Mouse (Mus musculus) erythroblast, embryonic 14.5 days (primary cell): ENCODE results near the gene Efs. TPM values are rescaled to one million over a fixed set of nuclear protein-coding genes. Genes with fewer than 3 reads are reported as not detected.
"Not testable (repeated sequence)": the region's sequence is repeated elsewhere in the genome, so short reads cannot be mapped to it uniquely, and the experiment has no call there.

ENCODE experiments used
- H3K27me3 ChIP-seq: 2 replicates; pipeline ENCODE4 v1.6.1; 2012; ENCODE audit warnings: inconsistent platforms; ENCODE audit not compliant: control insufficient read depth
- H3K36me3 ChIP-seq: 2 replicates; pipeline ENCODE4 v1.6.1; 2012; ENCODE audit warnings: mild to moderate bottlenecking, inconsistent platforms; ENCODE audit not compliant: control insufficient read depth
- H3K4me1 ChIP-seq: 2 replicates; pipeline ENCODE4 v1.6.1; 2012; ENCODE audit warnings: inconsistent platforms; ENCODE audit not compliant: control insufficient read depth
- H3K4me3 ChIP-seq: replicated peaks from 2 replicates; pipeline ENCODE3; 2012; ENCODE audit warnings: moderate library complexity, mild to moderate bottlenecking, inconsistent platforms
- H3K9me3 ChIP-seq: 2 replicates; pipeline ENCODE4 v1.6.1; 2012; ENCODE audit warnings: low read length, inconsistent platforms, mixed read lengths; ENCODE audit not compliant: control insufficient read depth
- GATA1 ChIP-seq: IDR thresholded peaks from 2 replicates; pipeline ENCODE4 v1.6.1; 2012; ENCODE audit warnings: low read length, inconsistent platforms, mixed read lengths
- TAL1 ChIP-seq: IDR thresholded peaks from 3 replicates; pipeline ENCODE4 v1.6.1; 2012; ENCODE audit warnings: low read length, inconsistent platforms, mixed read lengths
- polyA plus RNA-seq: library from polyadenylated mRNA; stranded (reverse); fragments of >175 nt; gene quantifications from 2 replicates; pipeline ENCODE4 v1.2.3, GENCODE M21; 2012

The Efs gene
- polyA plus RNA-seq, 1 experiment, result not detected

- Histone ChIP-seq H3K36me3 (no peaks in the 10 kb centered on the region), H3K27me3 (no peaks in the 10 kb centered on the region), H3K4me3 (no peak overlapping the region), H3K9me3 (no peaks in the 10 kb centered on the region), H3K4me1 (no peaks in the 10 kb centered on the region)
- TF ChIP-seq TAL1, result no peak
- TF ChIP-seq GATA1, result no peak
Observed at GRCm38 (mm10) chr14:54962714-54963113, 36.8 kb upstream of the Efs start.

GRCm38 (mm10) chr14:54961487-54961886, 35.6 kb upstream of the Efs start:
- Histone ChIP-seq H3K27me3 (no peaks in the 10 kb centered on the region), H3K4me1 (no peaks in the 10 kb centered on the region), H3K4me3 (no peak overlapping the region), H3K36me3 (no peaks in the 10 kb centered on the region), H3K9me3 (no peaks in the 10 kb centered on the region)
- TF ChIP-seq GATA1, result no peak
- no peak for TF ChIP-seq TAL1

GRCm38 (mm10) chr14:54960769-54961168, 34.8 kb upstream of the Efs start:
- Histone ChIP-seq H3K36me3 (no peaks in the 10 kb centered on the region), H3K27me3 (no peaks in the 10 kb centered on the region), H3K4me1 (no peaks in the 10 kb centered on the region), H3K9me3 (no peaks in the 10 kb centered on the region), H3K4me3 (no peak overlapping the region)
- TF ChIP-seq GATA1 (no peak), TAL1 (no peak)

- H3K36me3 ChIP-seq, H3K4me3 ChIP-seq, H3K9me3 ChIP-seq, H3K4me1 ChIP-seq, H3K27me3 ChIP-seq: not testable (repeated sequence)
Observed at GRCm38 (mm10) chr14:54959853-54960613, 34.1 kb upstream of the Efs start.

GRCm38 (mm10) chr14:54959197-54959596, 33.3 kb upstream of the Efs start:
- TF ChIP-seq GATA1 (no peak), TAL1 (no peak)
- H3K27me3 ChIP-seq, result no peaks in the 10 kb centered on the region

GRCm38 (mm10) chr14:54958503-54958902, 32.6 kb upstream of the Efs start:
- no peak overlapping the region for H3K4me3 ChIP-seq
- H3K4me1 ChIP-seq, result no peaks in the 10 kb centered on the region
- no peaks in the 10 kb centered on the region for H3K36me3 ChIP-seq
- TF ChIP-seq TAL1, result no peak
- no peak for TF ChIP-seq GATA1
- H3K9me3 ChIP-seq, result no peaks in the 10 kb centered on the region
- no peaks in the 10 kb centered on the region for H3K27me3 ChIP-seq

More at GRCm38 (mm10) chr14:54959197-54959596, 33.3 kb upstream of the Efs start:
- no peaks in the 10 kb centered on the region for H3K4me1 ChIP-seq
- H3K36me3 ChIP-seq, result no peaks in the 10 kb centered on the region
- no peak overlapping the region for H3K4me3 ChIP-seq
- no peaks in the 10 kb centered on the region for H3K9me3 ChIP-seq

GRCm38 (mm10) chr14:54956533-54956932, 30.6 kb upstream of the Efs start:
- no peaks in the 10 kb centered on the region for H3K27me3 ChIP-seq
- no peaks in the 10 kb centered on the region for H3K36me3 ChIP-seq
- no peak overlapping the region for H3K4me3 ChIP-seq
- H3K4me1 ChIP-seq, result no peaks in the 10 kb centered on the region
- H3K9me3 ChIP-seq, result no peaks in the 10 kb centered on the region
- TF ChIP-seq GATA1, result no peak
- no peak for TF ChIP-seq TAL1

- Histone ChIP-seq H3K36me3 (no peaks in the 10 kb centered on the region), H3K4me3 (no peak overlapping the region), H3K4me1 (no peaks in the 10 kb centered on the region), H3K27me3 (no peaks in the 10 kb centered on the region), H3K9me3 (no peaks in the 10 kb centered on the region)
- TF ChIP-seq TAL1, result no peak
- TF ChIP-seq GATA1, result no peak
Observed at GRCm38 (mm10) chr14:54955481-54955880, 29.6 kb upstream of the Efs start.

- Histone ChIP-seq H3K4me1 (no peaks in the 10 kb centered on the region), H3K27me3 (no peaks in the 10 kb centered on the region), H3K36me3 (no peaks in the 10 kb centered on the region), H3K4me3 (no peak overlapping the region), H3K9me3 (no peaks in the 10 kb centered on the region)
- no peak for TF ChIP-seq GATA1
- no peak for TF ChIP-seq TAL1
Observed at GRCm38 (mm10) chr14:54954474-54954873, 28.5 kb upstream of the Efs start.

- no peaks in the 10 kb centered on the region for H3K9me3 ChIP-seq
- H3K27me3 ChIP-seq, result no peaks in the 10 kb centered on the region
- no peak overlapping the region for H3K4me3 ChIP-seq
- no peaks in the 10 kb centered on the region for H3K36me3 ChIP-seq
- H3K4me1 ChIP-seq, result no peaks in the 10 kb centered on the region
- TF ChIP-seq TAL1 (no peak), GATA1 (no peak)
Observed at GRCm38 (mm10) chr14:54953664-54954206, 27.8 kb upstream of the Efs start.
